Mouse (Mus musculus) spleen, adult 2 months (tissue): ENCODE results near the gene Tbc1d19.

Source experiments
- CTCF ChIP-seq: fragments of 200-500 bp; IDR thresholded peaks from 2 replicates; pipeline ENCODE4 v1.5.1; 2011; ENCODE audit warnings: mild to moderate bottlenecking, inconsistent platforms; ENCODE audit not compliant: insufficient read depth, insufficient read length, insufficient replicate concordance; ENCODE audit errors: extremely low read depth
- POLR2A ChIP-seq: fragments of 200-500 bp; IDR thresholded peaks from 2 replicates; pipeline ENCODE4 v1.6.1; 2011; ENCODE audit warnings: low read depth, low read length, inconsistent platforms

DNA sequence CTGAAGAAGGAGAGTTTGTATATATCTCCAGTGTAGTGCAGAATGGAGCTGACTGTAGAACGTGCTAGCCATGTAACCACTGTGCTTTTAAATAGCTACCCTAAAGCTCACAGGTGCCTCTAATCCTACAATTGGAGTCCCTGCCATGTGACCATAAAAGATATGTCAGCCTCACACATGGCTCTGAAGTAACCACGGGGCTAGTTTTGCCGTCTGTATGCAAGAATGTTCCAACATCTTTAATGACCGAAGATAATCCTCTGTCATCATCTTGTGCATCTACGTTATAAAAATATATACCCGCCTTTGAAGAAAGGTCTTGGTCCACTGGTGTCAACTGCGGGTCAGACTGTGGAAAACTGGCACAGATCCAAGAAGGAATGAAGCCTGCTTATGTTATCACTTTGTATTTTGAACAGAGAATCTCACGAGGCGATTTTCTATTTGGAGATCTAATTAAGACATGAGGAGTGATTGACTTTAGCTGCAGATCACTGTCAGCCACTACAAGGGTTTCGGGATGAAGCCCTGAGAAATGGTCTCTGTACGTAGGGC lies 117.0 kb downstream of the Tbc1d19 start:
- TF ChIP-seq POLR2A, result no peak
- TF ChIP-seq CTCF, result no peak
